Mouse (Mus musculus) right cerebral cortex, adult 18-20 months (tissue): Measurements from ENCODE around the gene Cadps2.

Experiments
- DNase-seq: peaks from one replicate; pipeline ENCODE4 v3.0.0; 2022; ENCODE audit warnings: mixed read lengths

Cadps2 gene

GRCm38 (mm10) chr6:23337411-23338063 is 501.7 kb downstream of the Cadps2 start:
- no peak for DNase-seq

- no peak for DNase-seq
Measured at GRCm38 (mm10) chr6:23314945-23315344, 524.3 kb downstream of the Cadps2 start.

GRCm38 (mm10) chr6:23314291-23314690 is 524.9 kb downstream of the Cadps2 start:
- no peak for DNase-seq

GRCm38 (mm10) chr6:23306046-23306445 is 533.2 kb downstream of the Cadps2 start:
- no peak for DNase-seq

- DNase-seq, result no peak
Measured at GRCm38 (mm10) chr6:23298596-23298995, 540.6 kb downstream of the Cadps2 start.

GRCm38 (mm10) chr6:23294685-23295084 is 544.5 kb downstream of the Cadps2 start:
- DNase-seq, result no peak

- no peak for DNase-seq
Measured at GRCm38 (mm10) chr6:23288752-23289151, 550.5 kb downstream of the Cadps2 start.

- no peak for DNase-seq
Measured at GRCm38 (mm10) chr6:23281514-23281820, 557.8 kb downstream of the Cadps2 start.

- DNase-seq, result no peak
Measured at GRCm38 (mm10) chr6:23280811-23281513, 558.3 kb downstream of the Cadps2 start.

GRCm38 (mm10) chr6:23273483-23273882 is 565.7 kb downstream of the Cadps2 start:
- DNase-seq, result no peak

GRCm38 (mm10) chr6:23272979-23273378 is 566.2 kb downstream of the Cadps2 start:
- DNase-seq, result no peak

- DNase-seq, result no peak
Measured at GRCm38 (mm10) chr6:23272542-23272941, 566.7 kb downstream of the Cadps2 start.

- no peak for DNase-seq
Measured at GRCm38 (mm10) chr6:23260738-23261050, 578.5 kb downstream of the Cadps2 start.

GRCm38 (mm10) chr6:23260016-23260737 is 579.0 kb downstream of the Cadps2 start:
- no peak for DNase-seq

- no peak for DNase-seq
Measured at GRCm38 (mm10) chr6:23257981-23258380, 581.2 kb downstream of the Cadps2 start.

- DNase-seq, result no peak
Measured at GRCm38 (mm10) chr6:23255161-23255560, 584.1 kb downstream of the Cadps2 start.

GRCm38 (mm10) chr6:23254644-23255043 is 584.6 kb downstream of the Cadps2 start:
- DNase-seq, result no peak

- DNase-seq, result no peak
Measured at GRCm38 (mm10) chr6:23253353-23254311, 585.6 kb downstream of the Cadps2 start.

GRCm38 (mm10) chr6:23252196-23253135 is 586.8 kb downstream of the Cadps2 start:
- DNase-seq, result no peak

- DNase-seq, result no peak
Measured at GRCm38 (mm10) chr6:23251431-23251830, 587.8 kb downstream of the Cadps2 start.

GRCm38 (mm10) chr6:23250288-23250955 is 588.8 kb downstream of the Cadps2 start:
- no peak for DNase-seq
